Mouse (Mus musculus) embryonic fibroblast, embryonic 13.5 days (primary cell): ENCODE measurements at regions not wholly inside any gene's neighbourhood (a gene's known extent, or its start where the extent isn't known, plus 50 kb on each side); places are given as distances from the start of the nearest gene placed in this dataset.

Source experiments
- CTCF ChIP-seq: IDR thresholded peaks from 2 replicates; pipeline ENCODE4 v1.5.1; 2011; ENCODE audit warnings: mild to moderate bottlenecking, control low read depth, low read length, moderate library complexity, borderline replicate concordance; ENCODE audit not compliant: insufficient read depth
- POLR2A ChIP-seq: IDR thresholded peaks from 2 replicates; pipeline ENCODE4 v1.6.1; 2011; ENCODE audit warnings: low read depth, mild to moderate bottlenecking, control low read depth, low read length, moderate library complexity

DNA sequence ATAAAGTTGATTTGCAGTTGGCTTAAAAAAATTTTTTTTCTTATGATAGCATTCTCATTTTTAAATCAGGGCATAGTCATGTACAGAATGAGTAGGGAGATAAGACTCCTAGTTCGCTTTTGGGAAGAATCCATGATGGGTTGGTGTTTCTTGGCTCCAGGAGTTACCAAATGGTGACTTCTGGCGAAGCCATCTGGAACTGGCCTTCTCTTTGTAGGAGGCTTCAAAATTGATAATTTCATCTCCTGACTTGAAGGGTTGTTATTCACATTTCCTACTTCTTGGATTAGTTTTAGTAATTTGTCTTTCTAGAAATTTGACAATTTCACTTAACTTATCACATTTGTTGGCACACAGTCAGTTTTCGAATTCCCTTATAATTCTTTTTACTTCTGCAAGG lies 218.5 kb upstream of the Gjb5 start:
- TF ChIP-seq CTCF (no peak), POLR2A (no peak)
